Mouse (Mus musculus): Measurements from ENCODE around the gene Dus4l.

Dus4l gene

GRCm38 (mm10) chr12:31603586-31603985 is 51.0 kb downstream of the Dus4l start:
- in situ Hi-C loops (cut with MboI; ENCODE audit: unreplicated experiment in 2 of 2), result no loop called here

- in situ Hi-C loops (cut with MboI; ENCODE audit: unreplicated experiment in 2 of 2), result no loop called here
These were observed 60.3 kb downstream of the Dus4l start for GRCm38 (mm10) chr12:31594296-31594695.

GRCm38 (mm10) chr12:31592011-31592410 is 62.6 kb downstream of the Dus4l start:
- in situ Hi-C loops (cut with MboI; ENCODE audit: unreplicated experiment in 2 of 2), result no loop called here

Measured in v-Abl transformed pro-B cells (cell line).